Mouse (Mus musculus) hindbrain, embryonic 11.5 days (tissue): ENCODE results near the gene Gm47791. TPM values are rescaled to one million over a fixed set of nuclear protein-coding genes. Genes with fewer than 3 reads are reported as not detected.

Experiments
- ATAC-seq: fragments of 200-750 bp; cut with Nextera tagmentation; 2 replicates; pipeline ENCODE4 v1.8.0; 2017; ENCODE audit warnings: mild to moderate bottlenecking, moderate TSS enrichment, moderate library complexity; ENCODE audit not compliant: low FRiP score
- DNase-seq: peaks from one replicate; pipeline ENCODE4 v3.0.0-alpha.2; 2015; ENCODE audit warnings: low spot score
- H3K27ac ChIP-seq: fragments of 300-500 bp; sonication (generic); 2 replicates; pipeline ENCODE4 v1.5.1; 2014; ENCODE audit warnings: mild to moderate bottlenecking, low read depth, low read length
- H3K27me3 ChIP-seq: fragments of 300-500 bp; sonication (generic); 2 replicates; pipeline ENCODE4 v1.6.1; 2014; ENCODE audit warnings: mild to moderate bottlenecking, low read length, moderate library complexity, mixed read lengths; ENCODE audit not compliant: control insufficient read depth, insufficient read depth
- H3K36me3 ChIP-seq: fragments of 300-500 bp; sonication (generic); 2 replicates; pipeline ENCODE4 v1.6.1; 2014; ENCODE audit warnings: mild to moderate bottlenecking, low read length, moderate library complexity, mixed read lengths; ENCODE audit not compliant: control insufficient read depth, insufficient read depth
- H3K4me1 ChIP-seq: fragments of 300-500 bp; sonication (generic); replicated peaks from 2 replicates; pipeline ENCODE4 v1.6.1; 2014; ENCODE audit warnings: low read length, mixed read lengths; ENCODE audit not compliant: control insufficient read depth, insufficient read depth
- H3K4me2 ChIP-seq: fragments of 300-500 bp; sonication (generic); replicated peaks from 2 replicates; pipeline ENCODE4 v1.6.1; 2014; ENCODE audit warnings: mild to moderate bottlenecking, low read depth, low read length
- H3K4me3 ChIP-seq: fragments of 300-500 bp; sonication (generic); 2 replicates; pipeline ENCODE4 v1.5.1; 2014; ENCODE audit warnings: low read depth, low read length
- H3K9ac ChIP-seq: fragments of 300-500 bp; sonication (generic); 2 replicates; pipeline ENCODE4 v1.6.1; 2014; ENCODE audit warnings: low read depth, low read length
- H3K9me3 ChIP-seq: fragments of 300-500 bp; sonication (generic); 2 replicates; pipeline ENCODE4 v1.6.1; 2016; ENCODE audit warnings: low read length; ENCODE audit not compliant: control insufficient read depth
- WGBS: fragments of 180-500 bp; shearing (Covaris S2); extraction: QIAGEN DNeasy Blood & Tissue Kit; methylation state at CpG from one replicate; pipeline ENCODE4 v1.1.7; 2014; 5-methylcytosine and 5-hydroxymethylcytosine counted together
- polyA plus RNA-seq: library from polyadenylated mRNA; unstranded; fragments of >200 nt; fragmentation: Nextera tagmentation; extraction: Ambion mirVana; gene quantifications from 2 replicates; pipeline ENCODE4 v1.2.1, GENCODE M21; 2014

The Gm47791 gene
- polyA plus RNA-seq, 1 experiment from 2014 or later, result not detected

- Histone ChIP-seq H3K4me3 (no peak overlapping the region), H3K4me2 (no peak overlapping the region), H3K27me3 (no peaks in the 10 kb centered on the region), H3K9ac (no peak overlapping the region), H3K36me3 (no peaks in the 10 kb centered on the region), H3K4me1 (no peaks in the 10 kb centered on the region), H3K27ac (no peak overlapping the region), H3K9me3 (no peaks in the 10 kb centered on the region)
- WGBS, result 90% methylated on average over 1 of the region's 1 CpGs
- ATAC-seq (no peak), DNase-seq (no peak)
These were observed 33.0 kb upstream of the Gm47791 start for GRCm38 (mm10) chr1:82804059-82804458.

DNA sequence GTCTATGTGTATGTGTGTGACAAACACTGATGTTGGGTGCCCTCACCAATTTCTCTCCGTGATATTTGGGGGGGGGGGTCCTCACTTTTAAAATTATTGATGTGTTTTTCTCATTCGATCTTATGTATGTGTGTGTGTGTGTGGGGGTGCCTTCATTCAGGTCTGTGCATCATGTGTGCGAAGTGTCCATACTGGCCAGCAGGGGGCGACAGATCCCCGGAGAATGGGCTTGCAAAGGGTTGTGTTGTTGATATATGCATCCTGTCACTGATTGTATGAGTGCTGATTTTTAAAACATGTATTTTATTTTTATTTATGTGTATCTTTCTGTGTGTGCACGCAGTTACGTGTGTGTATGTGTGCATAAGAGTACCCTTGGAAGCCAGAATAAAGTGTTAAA lies 32.6 kb upstream of the Gm47791 start:
- Histone ChIP-seq H3K4me3 (no peak overlapping the region), H3K4me2 (no peak overlapping the region), H3K9ac (no peak overlapping the region), H3K36me3 (no peaks in the 10 kb centered on the region), H3K27ac (no peak overlapping the region), H3K9me3 (no peaks in the 10 kb centered on the region), H3K27me3 (no peaks in the 10 kb centered on the region), H3K4me1 (no peaks in the 10 kb centered on the region)
- 79% methylated on average over 7 of the region's 7 CpGs for WGBS
- no peak for DNase-seq
- no peak for ATAC-seq

- Histone ChIP-seq H3K4me2 (no peak overlapping the region), H3K9ac (no peak overlapping the region), H3K9me3 (no peaks in the 10 kb centered on the region), H3K36me3 (no peaks in the 10 kb centered on the region), H3K4me3 (no peak overlapping the region), H3K27ac (no peak overlapping the region), H3K4me1 (no peaks in the 10 kb centered on the region), H3K27me3 (no peaks in the 10 kb centered on the region)
- WGBS, result 88% methylated on average over 12 of the region's 12 CpGs
- ATAC-seq (no peak), DNase-seq (no peak)
These were observed 30.2 kb upstream of the Gm47791 start for GRCm38 (mm10) chr1:82801105-82801783.

GRCm38 (mm10) chr1:82798922-82799321 lies 27.9 kb upstream of the Gm47791 start:
- WGBS, result 78% methylated on average over 4 of the region's 4 CpGs
- Histone ChIP-seq H3K27ac (no peak overlapping the region), H3K27me3 (no peaks in the 10 kb centered on the region), H3K4me3 (no peak overlapping the region), H3K9me3 (no peaks in the 10 kb centered on the region), H3K4me1 (no peaks in the 10 kb centered on the region), H3K4me2 (no peak overlapping the region), H3K36me3 (no peaks in the 10 kb centered on the region), H3K9ac (no peak overlapping the region)
- no peak for ATAC-seq
- DNase-seq, result no peak

DNA sequence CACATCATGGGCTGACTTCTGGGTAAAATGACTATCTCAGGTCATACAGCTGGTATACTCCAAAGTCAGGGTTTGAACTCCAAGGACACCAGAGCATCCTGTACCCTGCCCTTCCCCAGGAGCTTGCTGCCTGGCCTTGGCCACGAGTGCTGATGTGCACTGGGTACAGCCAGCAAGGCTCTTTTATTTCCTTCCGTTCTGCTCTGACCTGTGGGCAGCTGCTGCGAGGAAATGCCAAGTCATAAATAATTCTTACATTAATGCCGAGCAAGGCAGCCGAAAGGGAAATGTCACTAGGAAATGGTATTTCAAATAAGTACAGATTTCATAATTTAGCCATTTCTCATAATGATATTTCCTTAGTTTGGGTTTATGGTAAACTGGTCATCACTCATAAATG lies 27.3 kb upstream of the Gm47791 start:
- no peak for ATAC-seq
- Histone ChIP-seq H3K4me1 (no peaks in the 10 kb centered on the region), H3K36me3 (no peaks in the 10 kb centered on the region), H3K4me3 (no peak overlapping the region), H3K27ac (no peak overlapping the region), H3K9me3 (no peaks in the 10 kb centered on the region), H3K4me2 (no peak overlapping the region), H3K27me3 (no peaks in the 10 kb centered on the region), H3K9ac (no peak overlapping the region)
- no peak for DNase-seq
- 72% methylated on average over 5 of the region's 5 CpGs for WGBS

DNA sequence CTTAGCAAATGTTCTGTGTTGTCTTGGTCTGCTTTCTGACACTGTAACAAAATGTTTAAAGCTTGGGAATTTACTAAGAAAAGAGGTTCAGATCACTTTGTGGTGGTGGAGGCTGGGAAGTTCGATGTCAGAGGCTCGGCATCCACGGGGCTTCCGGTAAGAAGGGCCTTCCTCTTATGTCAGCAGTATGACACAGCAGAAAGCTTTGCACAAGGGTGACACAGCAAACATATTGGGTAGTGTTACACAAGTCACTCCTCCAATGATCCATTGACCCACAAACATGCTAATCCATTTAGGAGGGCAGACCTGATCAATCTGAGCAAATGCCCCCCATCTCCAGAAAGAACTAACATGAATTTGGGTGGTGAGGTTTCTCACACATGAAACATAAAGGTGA lies 26.0 kb upstream of the Gm47791 start:
- 92% methylated on average over 4 of the region's 4 CpGs for WGBS
- ATAC-seq, result no peak

DNA sequence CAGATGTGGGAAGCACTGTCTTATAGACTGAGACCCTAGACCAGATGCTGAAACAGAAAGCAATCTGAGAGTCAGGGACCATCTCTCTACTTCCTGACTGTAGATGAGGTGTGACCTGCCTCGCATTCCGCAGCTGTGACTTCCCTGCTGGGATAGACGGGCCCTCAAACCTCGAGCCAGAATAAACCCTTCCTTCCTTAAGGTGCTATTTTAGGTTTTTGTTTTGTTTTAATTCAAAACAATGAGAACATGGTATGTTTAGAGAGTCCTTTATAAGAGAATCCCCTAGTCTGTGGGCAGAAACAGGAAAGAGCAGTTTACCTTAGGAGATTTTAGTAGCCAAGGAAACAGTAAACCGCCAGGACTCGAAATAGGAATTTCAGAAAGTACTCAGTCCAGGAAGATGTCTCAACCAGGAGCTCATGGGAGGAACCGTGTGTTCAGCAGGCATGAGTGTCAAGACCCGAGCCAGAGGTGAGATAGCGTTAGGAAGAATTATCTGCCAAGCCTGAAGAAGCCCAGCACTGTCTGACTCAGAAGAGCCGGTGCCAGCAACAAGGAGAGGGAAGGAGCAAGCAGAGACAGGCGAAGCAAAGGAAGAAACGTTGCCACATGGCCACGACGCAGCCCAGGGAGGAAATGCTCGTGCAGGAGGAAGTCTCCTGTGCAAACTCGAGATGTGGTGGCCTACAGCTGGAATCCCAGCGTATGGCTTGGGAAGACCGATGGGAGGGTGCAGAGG lies 24.8 kb upstream of the Gm47791 start:
- Histone ChIP-seq H3K27me3 (no peaks in the 10 kb centered on the region), H3K4me3 (no peak overlapping the region), H3K36me3 (no peaks in the 10 kb centered on the region), H3K9ac (no peak overlapping the region), H3K4me2 (no peak overlapping the region), H3K27ac (no peak overlapping the region), H3K9me3 (no peaks in the 10 kb centered on the region), H3K4me1 (no peaks in the 10 kb centered on the region)
- ATAC-seq (no peak), DNase-seq (no peak)
- 79% methylated on average over 18 of the region's 18 CpGs for WGBS

More for the DNA sequence above, 26.0 kb upstream of the Gm47791 start:
- Histone ChIP-seq H3K9ac (no peak overlapping the region), H3K4me3 (no peak overlapping the region), H3K27me3 (no peaks in the 10 kb centered on the region), H3K27ac (no peak overlapping the region), H3K9me3 (no peaks in the 10 kb centered on the region), H3K4me1 (no peaks in the 10 kb centered on the region), H3K36me3 (no peaks in the 10 kb centered on the region), H3K4me2 (no peak overlapping the region)
- no peak for DNase-seq

- 80% methylated on average over 2 of the region's 2 CpGs for WGBS
- no peak overlapping the region for H3K27ac ChIP-seq
These were observed 24.2 kb upstream of the Gm47791 start for GRCm38 (mm10) chr1:82795211-82795610.

GRCm38 (mm10) chr1:82793986-82794385 lies 22.9 kb upstream of the Gm47791 start:
- DNase-seq, result no peak

More at GRCm38 (mm10) chr1:82795211-82795610, 24.2 kb upstream of the Gm47791 start:
- no peaks in the 10 kb centered on the region for H3K4me1 ChIP-seq
- DNase-seq (no peak), ATAC-seq (no peak)
- no peaks in the 10 kb centered on the region for H3K27me3 ChIP-seq
- H3K9ac ChIP-seq, result no peak overlapping the region
- no peak overlapping the region for H3K4me2 ChIP-seq
- no peaks in the 10 kb centered on the region for H3K36me3 ChIP-seq
- H3K9me3 ChIP-seq, result no peaks in the 10 kb centered on the region
- no peak overlapping the region for H3K4me3 ChIP-seq

More at GRCm38 (mm10) chr1:82793986-82794385, 22.9 kb upstream of the Gm47791 start:
- Histone ChIP-seq H3K4me1 (no peaks in the 10 kb centered on the region), H3K27ac (no peak overlapping the region), H3K36me3 (no peaks in the 10 kb centered on the region), H3K4me2 (no peak overlapping the region), H3K9ac (no peak overlapping the region), H3K4me3 (no peak overlapping the region), H3K27me3 (no peaks in the 10 kb centered on the region), H3K9me3 (no peaks in the 10 kb centered on the region)
- no peak for ATAC-seq
- WGBS, result 66% methylated on average over 4 of the region's 4 CpGs
